Mouse (Mus musculus): Measurements from ENCODE around the gene Sema4b.

Gene Sema4b

GRCm38 (mm10) chr7:80177438-80177837, 9.2 kb upstream of the Sema4b start:
- no peak for DNase-seq (ENCODE audit: low read depth, low spot score)

DNA sequence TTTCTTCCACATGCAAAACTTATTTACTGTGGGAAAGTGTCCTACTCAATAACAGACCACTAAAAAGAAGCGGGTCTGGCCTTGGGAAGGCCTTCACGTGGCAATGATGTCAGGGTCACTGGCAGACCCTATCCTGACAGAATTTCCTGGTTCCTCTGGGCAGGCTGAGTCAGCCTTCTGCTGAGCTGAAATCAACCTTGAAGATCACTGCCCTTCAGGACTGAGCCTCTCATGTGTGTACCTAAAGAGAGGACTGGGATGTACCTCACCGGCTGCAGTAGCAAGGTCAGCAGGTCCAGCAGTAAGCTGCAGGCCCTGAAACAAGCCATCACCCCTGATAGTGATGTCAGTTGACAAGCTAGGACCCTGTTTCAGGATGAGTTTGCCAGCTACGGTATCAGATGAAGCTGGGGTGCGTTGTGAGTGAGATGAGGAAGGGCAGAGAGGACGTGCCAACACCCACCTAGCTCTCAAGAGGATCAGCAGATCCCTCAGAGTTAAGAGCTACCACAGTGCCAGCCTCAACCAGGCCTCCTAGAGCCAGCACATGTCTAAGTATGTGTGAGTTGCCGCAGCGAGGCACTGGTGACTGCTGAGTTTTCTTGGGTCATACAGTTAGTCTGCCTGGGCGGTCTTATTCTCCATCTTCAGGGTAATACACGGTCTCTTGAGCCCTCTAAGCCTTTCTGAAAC, 8.5 kb upstream of the Sema4b start:
- DNase-seq (ENCODE audit: low read depth, low spot score) = no peak

DNA sequence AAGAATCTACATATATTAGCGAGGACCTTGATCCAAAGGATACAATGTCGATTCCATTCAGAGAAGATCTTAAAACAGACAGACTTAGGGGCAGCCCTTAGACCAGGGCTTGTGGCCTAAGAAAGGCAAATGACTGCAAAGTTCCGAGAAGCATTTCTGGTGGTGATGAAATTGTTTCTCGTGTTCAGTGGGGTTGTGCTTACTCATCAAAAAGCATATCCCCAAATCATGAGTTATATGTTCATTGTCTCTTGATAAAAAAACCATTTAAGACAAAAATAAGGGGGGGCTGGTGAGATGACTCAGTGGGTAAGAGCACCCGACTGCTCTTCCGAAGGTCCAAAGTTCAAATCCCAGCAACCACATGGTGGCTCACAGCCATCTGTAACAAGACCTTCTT, 7.3 kb upstream of the Sema4b start:
- DNase-seq (ENCODE audit: low read depth, low spot score) = no peak

DNA sequence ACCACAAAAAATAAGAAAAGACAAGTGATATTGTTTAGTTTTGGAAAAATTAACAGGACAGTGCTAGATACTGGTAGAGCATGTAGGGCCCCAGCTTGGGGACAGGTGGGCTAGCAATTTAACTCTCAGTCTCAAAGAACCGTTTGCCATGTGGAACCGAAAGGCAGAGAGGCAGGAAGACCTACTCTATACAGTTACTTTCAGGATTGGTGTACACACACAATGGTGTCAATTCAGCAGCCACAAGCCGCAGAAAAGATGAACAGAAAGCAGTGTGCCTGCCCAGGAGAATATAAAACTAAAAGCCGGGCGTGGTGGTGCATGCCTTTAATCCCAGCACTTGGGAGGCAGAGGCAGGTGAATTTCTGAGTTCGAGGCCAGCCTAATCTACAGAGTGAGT, 6.9 kb upstream of the Sema4b start:
- DNase-seq (ENCODE audit: low read depth, low spot score) = no peak

- no peak for DNase-seq (ENCODE audit: low read depth, low spot score)
Measured at GRCm38 (mm10) chr7:80180202-80180601, 6.4 kb upstream of the Sema4b start.

GRCm38 (mm10) chr7:80181078-80181477, 5.6 kb upstream of the Sema4b start:
- no peak for DNase-seq (ENCODE audit: low read depth, low spot score)

DNA sequence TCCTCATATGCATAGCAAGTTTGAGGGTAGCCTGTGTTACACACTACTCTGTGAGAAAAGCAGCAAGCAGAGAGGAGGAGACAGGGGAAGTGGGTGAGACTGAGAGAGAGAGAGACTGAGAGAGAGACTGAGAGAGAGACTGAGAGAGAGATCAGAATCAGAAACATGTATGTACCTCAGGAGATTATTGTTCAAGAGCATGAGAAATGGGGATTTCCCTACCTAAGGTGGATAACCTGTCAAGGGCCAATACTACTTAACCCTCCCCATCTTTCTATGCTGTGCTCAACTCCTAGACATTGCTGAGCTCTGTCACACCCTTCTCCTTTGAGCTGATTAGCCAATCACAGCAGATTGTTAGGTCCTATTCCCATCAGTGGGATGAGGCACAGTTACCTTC, 4.5 kb upstream of the Sema4b start:
- DNase-seq (ENCODE audit: low read depth, low spot score) = no peak

DNA sequence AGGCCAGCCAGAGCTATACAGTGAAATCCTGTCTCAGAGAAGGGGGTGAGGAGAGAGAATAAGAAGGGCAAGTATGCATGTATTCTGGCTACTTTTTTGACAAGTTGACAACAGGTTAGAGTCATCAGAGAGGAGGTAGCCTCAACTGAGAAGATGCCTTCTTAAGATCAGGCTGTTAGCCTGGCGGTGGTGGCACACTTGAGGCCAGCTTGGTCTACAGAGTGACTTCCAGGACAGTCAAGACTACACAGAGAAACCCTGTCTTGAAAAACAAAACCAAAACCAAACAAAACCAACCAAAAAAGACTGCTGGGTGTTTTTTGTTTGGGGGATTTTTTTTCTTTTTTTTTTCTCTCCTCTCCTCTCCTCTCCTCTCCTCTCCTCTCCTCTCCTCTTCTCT, 3.2 kb upstream of the Sema4b start:
- no peak for DNase-seq (ENCODE audit: low read depth, low spot score)

DNA sequence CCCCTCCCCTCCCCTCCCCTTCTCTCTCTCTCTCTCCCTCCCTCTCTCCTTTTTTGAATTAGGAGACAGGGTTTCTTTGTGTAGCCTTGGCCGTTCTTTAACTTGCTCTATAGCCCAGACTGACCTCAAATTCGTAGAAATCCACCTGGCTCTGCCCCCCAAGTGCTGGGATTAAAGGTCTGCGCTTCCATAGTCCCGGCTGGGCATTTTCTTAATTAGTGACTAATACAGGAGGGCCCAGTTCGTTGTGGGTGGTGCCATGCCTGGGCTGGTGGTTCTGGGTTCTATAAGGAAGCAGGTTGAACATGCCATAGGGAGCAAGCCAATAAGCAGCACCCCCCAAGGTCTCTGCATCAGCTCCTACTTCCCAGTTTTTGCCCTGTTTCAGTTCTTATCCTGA, 2.7 kb upstream of the Sema4b start:
- no peak for DNase-seq (ENCODE audit: low read depth, low spot score)

- no peak for DNase-seq (ENCODE audit: low read depth, low spot score)
Measured at GRCm38 (mm10) chr7:80184551-80184950, 2.1 kb upstream of the Sema4b start.

- no peak for DNase-seq (ENCODE audit: low read depth, low spot score)
Measured at GRCm38 (mm10) chr7:80184968-80185367, 1.7 kb upstream of the Sema4b start.

- peak; percentile 93 for DNase-seq (ENCODE audit: low read depth, low spot score)
Measured at GRCm38 (mm10) chr7:80186021-80186420, 620 bp upstream of the Sema4b start.

GRCm38 (mm10) chr7:80187501-80187900, 860 bp downstream of the Sema4b start:
- no peak for DNase-seq (ENCODE audit: low read depth, low spot score)

GRCm38 (mm10) chr7:80188579-80189125, 2.0 kb downstream of the Sema4b start:
- DNase-seq (ENCODE audit: low read depth, low spot score) = peak; percentile 99

- peak; percentile 89 for DNase-seq (ENCODE audit: low read depth, low spot score)
Measured at GRCm38 (mm10) chr7:80189147-80189933, 2.7 kb downstream of the Sema4b start.

DNA sequence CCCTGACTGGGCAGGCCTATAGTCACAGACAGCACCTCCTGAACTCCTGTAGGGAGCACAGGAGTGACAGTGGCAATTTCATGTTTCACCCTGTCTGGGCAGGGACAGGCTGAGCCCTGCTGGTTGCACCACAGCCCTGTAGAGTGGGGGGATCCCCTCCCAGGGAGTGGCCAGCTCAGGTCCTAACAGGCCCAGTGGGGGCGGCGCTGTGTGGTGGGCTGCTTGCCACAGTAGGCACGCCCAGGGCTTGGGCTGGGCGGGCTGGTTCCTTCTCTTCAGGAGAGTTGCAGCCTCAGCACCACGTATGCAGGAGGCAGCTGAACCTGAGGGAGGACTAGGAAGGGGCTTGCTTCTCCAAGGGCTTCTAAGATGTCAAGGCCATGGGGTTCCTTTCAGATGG, 4.8 kb downstream of the Sema4b start:
- DNase-seq (ENCODE audit: low read depth, low spot score) = peak; percentile 48

DNA sequence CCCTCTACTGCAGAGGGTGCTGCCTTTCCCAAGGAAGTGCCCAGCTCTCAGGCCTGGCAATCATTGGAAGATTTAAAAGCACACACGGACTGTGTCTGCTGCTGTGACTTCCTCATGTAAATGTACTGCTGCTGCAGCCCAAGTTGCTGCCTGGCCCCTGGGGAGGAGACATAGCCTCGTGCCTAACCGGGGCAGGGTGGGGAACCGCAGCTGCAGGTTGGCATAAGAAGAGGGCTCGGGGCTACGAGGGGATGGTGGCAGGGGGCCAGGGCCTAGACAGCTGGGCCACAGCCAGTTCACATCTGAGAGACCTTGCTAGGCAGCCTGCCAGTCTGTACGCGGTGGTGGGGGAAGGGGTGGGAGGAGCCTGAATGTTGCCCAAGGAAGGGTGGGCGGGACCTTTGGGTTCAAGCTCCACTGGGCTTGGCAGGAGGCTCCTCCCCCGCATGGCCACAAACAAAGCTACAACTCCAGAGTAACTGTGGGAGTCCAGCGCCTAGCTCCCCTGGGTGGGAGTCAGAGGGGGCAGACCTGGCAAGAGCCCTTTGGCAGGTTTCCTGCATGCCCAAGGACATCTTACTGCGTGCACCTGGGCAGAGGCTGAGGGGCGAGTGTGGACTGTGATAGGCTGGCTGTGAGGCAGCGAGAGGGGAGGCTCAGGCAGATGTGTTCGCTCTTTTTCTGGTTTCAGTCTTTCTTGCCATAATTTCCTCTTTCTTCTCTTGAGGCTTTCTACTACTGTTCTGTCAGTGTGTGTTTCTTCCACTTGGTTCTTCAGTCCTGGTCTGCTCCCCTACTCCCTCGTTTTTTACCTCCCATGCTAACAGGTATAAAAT, 5.8 kb downstream of the Sema4b start:
- peak; percentile 94 for DNase-seq (ENCODE audit: low read depth, low spot score)

GRCm38 (mm10) chr7:80193941-80194739, 7.5 kb downstream of the Sema4b start:
- peak; percentile 9 for DNase-seq (ENCODE audit: low read depth, low spot score)

DNA sequence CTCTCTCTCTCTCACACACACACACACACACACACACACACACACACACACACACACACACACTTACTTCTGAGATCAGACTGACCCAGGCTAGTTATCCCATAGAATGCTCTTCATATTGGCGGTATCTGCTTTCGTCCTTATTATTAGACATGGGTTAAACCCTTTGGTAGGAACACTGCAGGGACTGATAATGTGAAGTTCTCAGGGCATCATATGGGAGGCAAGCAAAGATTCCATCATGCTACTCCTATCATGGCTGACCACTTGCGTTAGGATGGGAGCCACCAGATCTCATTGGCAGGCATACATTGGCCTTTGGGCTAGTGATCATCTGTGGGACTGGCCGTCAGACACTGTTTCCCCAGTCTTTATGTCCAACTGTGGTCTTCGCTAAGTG, 8.5 kb downstream of the Sema4b start:
- no peak for DNase-seq (ENCODE audit: low read depth, low spot score)

DNA sequence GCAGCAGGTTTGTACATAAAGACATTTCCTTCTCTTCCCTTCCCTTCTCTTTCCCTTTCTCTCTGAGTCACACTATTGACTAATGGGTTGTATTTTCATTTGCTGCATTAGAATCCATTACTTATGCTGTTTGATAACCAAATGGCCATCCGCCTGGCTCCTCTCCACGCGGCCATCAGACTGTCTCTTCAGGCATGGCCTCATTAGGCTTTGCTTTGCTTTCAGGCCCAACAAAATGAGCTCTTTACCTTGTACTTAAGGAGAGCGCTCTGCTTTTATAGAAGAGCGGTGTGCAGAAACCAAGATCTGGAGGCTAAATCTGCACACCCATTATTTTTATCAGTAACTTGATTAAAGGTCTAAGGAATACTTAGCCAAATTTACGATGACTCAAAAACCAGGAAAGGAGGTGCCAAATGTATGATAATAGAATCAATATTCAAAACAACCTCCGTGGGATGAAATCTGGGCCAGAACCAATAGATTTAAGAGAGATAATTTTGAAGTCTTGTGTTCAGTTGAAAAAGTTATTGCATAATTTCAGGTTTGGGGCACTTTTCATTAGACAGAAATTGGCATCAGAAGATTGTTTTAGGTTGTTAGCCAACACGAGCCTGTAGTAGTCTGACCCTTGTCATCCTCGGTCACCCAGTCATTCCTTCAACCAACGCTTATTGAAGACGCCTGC, 9.1 kb downstream of the Sema4b start:
- no peak for DNase-seq (ENCODE audit: low read depth, low spot score)

GRCm38 (mm10) chr7:80197371-80197770, 10.7 kb downstream of the Sema4b start:
- peak; percentile 44 for DNase-seq (ENCODE audit: low read depth, low spot score)

Measured in R1 (cell line).